Comparison of ENCODE assay signal across 17 mouse cellular contexts in the genomic region with DNA sequence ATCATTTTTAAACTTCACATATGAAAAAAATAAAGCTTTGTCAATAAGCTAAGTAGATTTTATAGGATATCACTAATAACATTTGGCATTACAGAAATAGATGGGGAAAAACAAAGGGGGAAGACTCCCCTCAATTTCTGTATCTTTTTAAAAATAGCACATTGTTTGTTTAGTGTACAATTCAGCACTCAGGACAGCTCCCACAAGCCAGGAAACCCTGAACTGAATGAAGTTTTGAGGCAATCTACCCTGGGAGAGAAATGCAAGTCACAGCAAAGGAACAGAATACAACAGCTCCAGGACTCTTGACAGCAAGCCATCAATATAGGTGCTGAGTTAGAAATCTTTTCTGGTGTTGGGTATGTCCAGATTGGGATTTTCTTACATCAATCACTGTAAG.
A peak's percentile ranks its signal among the peaks of the same experiment; 100 is the strongest.
DNase-seq lines count a peak whose midpoint lies in the region; ATAC-seq and TF ChIP-seq lines count a peak whose summit lies in the region.
"Had no signal": no experiment of that assay in that cellular context is flagged by ENCODE, and none has a peak within 500 bp of the region (broad histone marks: within the 10 kb centered on the region; RNA-seq: fewer than 3 reads in every experiment).

No protein-coding gene starts in this region.

- no peak for ATAC-seq in intestine, embryonic 14.5 days (replicated peaks; ENCODE audit: low FRiP score, low TSS enrichment, low read depth)
- no peak for ATAC-seq in intestine, postnatal 0 days
- ATAC-seq in forebrain, embryonic 14.5 days = no peak
- ATAC-seq: intestine, embryonic 16.5 days; liver, postnatal 0 days; midbrain, embryonic 16.5 days had no signal

- no peaks in the 10 kb centered on the region for H3K27me3 ChIP-seq in intestine, embryonic 14.5 days (replicated peaks; ENCODE audit: control insufficient read depth, insufficient read depth, low read length)
- no peaks in the 10 kb centered on the region for H3K27me3 ChIP-seq in intestine, postnatal 0 days (replicated peaks; ENCODE audit: control insufficient read depth, insufficient read depth, low read length)
- no peaks in the 10 kb centered on the region for H3K27me3 ChIP-seq in limb, embryonic 10.5 days (ENCODE audit: low read depth, poor library complexity, severe bottlenecking)
- H3K27me3 ChIP-seq in forebrain, embryonic 14.5 days (replicated peaks; ENCODE audit: control insufficient read depth, insufficient read depth, low read length) = no peaks in the 10 kb centered on the region
- H3K27me3 ChIP-seq: heart, embryonic 12.5 days; limb, embryonic 13.5 days had no signal

- H3K27ac ChIP-seq in intestine, embryonic 14.5 days (ENCODE audit: low read depth) = no peak overlapping the region
- H3K27ac ChIP-seq in intestine, postnatal 0 days (ENCODE audit: low read depth, low read length) = no peak overlapping the region
- H3K27ac ChIP-seq in limb, embryonic 10.5 days = no peak overlapping the region
- H3K27ac ChIP-seq in forebrain, embryonic 14.5 days (ENCODE audit: low read depth, low read length) = no peak overlapping the region
- H3K27ac ChIP-seq: limb, embryonic 13.5 days had no signal

- no peak overlapping the region for H3K9ac ChIP-seq in intestine, embryonic 14.5 days (ENCODE audit: low read length)
- no peak overlapping the region for H3K9ac ChIP-seq in intestine, postnatal 0 days (ENCODE audit: low read depth, low read length)
- H3K9ac ChIP-seq in forebrain, embryonic 14.5 days (ENCODE audit: low read length) = no peak overlapping the region
- H3K9ac ChIP-seq: heart, embryonic 12.5 days; limb, embryonic 13.5 days; liver, postnatal 0 days had no signal

- no peaks in the 10 kb centered on the region for H3K4me1 ChIP-seq in intestine, embryonic 14.5 days (replicated peaks; ENCODE audit: control insufficient read depth, insufficient read depth, low read length)
- H3K4me1 ChIP-seq in intestine, postnatal 0 days (replicated peaks; ENCODE audit: control insufficient read depth, insufficient read depth, low read length) = no peaks in the 10 kb centered on the region
- no peaks in the 10 kb centered on the region for H3K4me1 ChIP-seq in limb, embryonic 10.5 days
- no peaks in the 10 kb centered on the region for H3K4me1 ChIP-seq in forebrain, embryonic 14.5 days (ENCODE audit: control insufficient read depth, insufficient read depth, low read length)
- H3K4me1 ChIP-seq: heart, embryonic 12.5 days; limb, embryonic 13.5 days had no signal

- DNase-seq in intestine, embryonic 14.5 days (ENCODE audit: low spot score) = peak; percentile 56
- peak; percentile 14 for DNase-seq in ES-CJ7 (ENCODE audit: low read depth, low spot score)
- peak; percentile 58 for DNase-seq in embryo, embryonic 10.5 days (ENCODE audit: low spot score)
- DNase-seq in limb, embryonic 10.5 days (ENCODE audit: low spot score) = peak; percentile 33
- no peak for DNase-seq in urinary bladder, postnatal 14 days (ENCODE audit: low spot score)
- DNase-seq in cerebellum, adult 11-12 months = no peak
- DNase-seq in forebrain, embryonic 14.5 days (ENCODE audit: low spot score) = no peak
- DNase-seq: cerebellum, adult 18-20 months; heart, postnatal 4 days; liver, postnatal 0 days; right cerebral cortex, postnatal 4 days; thymus, adult 18-20 months had no signal

- H3K4me2 ChIP-seq in intestine, embryonic 14.5 days (ENCODE audit: low read length) = no peak overlapping the region
- H3K4me2 ChIP-seq in intestine, postnatal 0 days (replicated peaks; ENCODE audit: low read depth) = no peak overlapping the region
- H3K4me2 ChIP-seq in forebrain, embryonic 14.5 days (ENCODE audit: low read length) = no peak overlapping the region
- H3K4me2 ChIP-seq: heart, embryonic 12.5 days; limb, embryonic 13.5 days had no signal

- H3K4me3 ChIP-seq in intestine, embryonic 14.5 days (ENCODE audit: low read depth, low read length) = no peak overlapping the region
- no peak overlapping the region for H3K4me3 ChIP-seq in intestine, postnatal 0 days (ENCODE audit: low read depth, low read length)
- no peak overlapping the region for H3K4me3 ChIP-seq in limb, embryonic 10.5 days
- no peak overlapping the region for H3K4me3 ChIP-seq in forebrain, embryonic 14.5 days (ENCODE audit: low read depth, low read length)
- H3K4me3 ChIP-seq: heart, embryonic 12.5 days; limb, embryonic 13.5 days had no signal

- no peaks in the 10 kb centered on the region for H3K9me3 ChIP-seq in intestine, embryonic 14.5 days (ENCODE audit: control insufficient read depth, low read length)
- no peaks in the 10 kb centered on the region for H3K9me3 ChIP-seq in intestine, postnatal 0 days (ENCODE audit: control insufficient read depth)
- no peaks in the 10 kb centered on the region for H3K9me3 ChIP-seq in limb, embryonic 10.5 days (replicated peaks)
- H3K9me3 ChIP-seq in forebrain, embryonic 14.5 days (replicated peaks; ENCODE audit: control insufficient read depth, low read length) = no peaks in the 10 kb centered on the region
- H3K9me3 ChIP-seq: heart, embryonic 12.5 days; limb, embryonic 13.5 days had no signal

- no peak for TF ChIP-seq CTCF in intestine, postnatal 0 days (IDR thresholded peaks at IDR 0.05; ENCODE audit: low read depth)

- no peaks in the 10 kb centered on the region for H3K36me3 ChIP-seq in intestine, embryonic 14.5 days (ENCODE audit: control insufficient read depth, insufficient read depth, low read length)
- H3K36me3 ChIP-seq in intestine, postnatal 0 days (ENCODE audit: control insufficient read depth, insufficient read depth) = no peaks in the 10 kb centered on the region
- no peaks in the 10 kb centered on the region for H3K36me3 ChIP-seq in limb, embryonic 10.5 days
- H3K36me3 ChIP-seq in forebrain, embryonic 14.5 days (ENCODE audit: control insufficient read depth, insufficient read depth, low read length) = no peaks in the 10 kb centered on the region
- H3K36me3 ChIP-seq: heart, embryonic 12.5 days; limb, embryonic 13.5 days had no signal

Comparison
In these comparisons a context has a peak if more than half of its experiments do, and no peak if none do; other contexts are left out.
1. DNase-seq: peak in intestine, embryonic 14.5 days (single experiment), ES-CJ7 (single experiment), embryo, embryonic 10.5 days (single experiment) and limb, embryonic 10.5 days (single experiment); none in urinary bladder, postnatal 14 days (single experiment), cerebellum, adult 11-12 months (single experiment) and forebrain, embryonic 14.5 days (single experiment).